Mouse (Mus musculus) ES-Bruce4 (cell line): ENCODE results near the gene Polr2j.

Experiments
- EP300 ChIP-seq: IDR thresholded peaks from 2 replicates; pipeline ENCODE4 v1.6.1; 2011; ENCODE audit warnings: low read depth, low read length; ENCODE audit not compliant: insufficient read depth
- POLR2A ChIP-seq: IDR thresholded peaks from one replicate; pipeline ENCODE4 v1.8.1; 2011; ENCODE audit warnings: low read length; ENCODE audit not compliant: insufficient read depth

DNA sequence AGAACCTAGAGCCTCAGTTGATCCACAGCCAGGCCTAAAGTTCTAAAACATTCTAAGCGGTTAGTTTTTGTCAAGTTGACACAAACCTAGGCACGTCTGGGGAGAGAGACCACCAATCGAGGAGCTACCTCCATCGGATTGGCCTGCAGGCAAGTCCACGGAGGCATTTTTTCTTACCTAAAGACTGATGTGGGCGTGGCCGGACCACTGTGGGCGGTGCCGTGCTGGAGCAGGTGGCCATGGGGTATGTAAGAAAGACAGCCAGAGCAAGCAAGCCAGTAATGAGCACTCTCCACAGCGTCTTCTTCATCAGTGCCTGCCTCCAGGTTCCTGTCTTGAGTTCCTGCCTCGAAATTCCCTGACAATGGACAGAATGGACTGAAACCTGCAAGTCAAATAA lies 42.9 kb upstream of the Polr2j start:
- TF ChIP-seq POLR2A (no peak), EP300 (no peak)
